Mouse (Mus musculus): ENCODE data around the gene Rhebl1.
A peak's percentile ranks its signal among the peaks of the same experiment; 100 is the strongest.

Rhebl1 gene

GRCm38 (mm10) chr15:98849165-98849564 is 45.2 kb downstream of the Rhebl1 start:
- no peak for DNase-seq

- no peak for DNase-seq
Measured at GRCm38 (mm10) chr15:98846140-98846539, 48.2 kb downstream of the Rhebl1 start.

- DNase-seq: no peak
Measured at GRCm38 (mm10) chr15:98845149-98845548, 49.2 kb downstream of the Rhebl1 start.

- no peak for DNase-seq
Measured at GRCm38 (mm10) chr15:98843595-98844223, 50.6 kb downstream of the Rhebl1 start.

- DNase-seq: peak; percentile 11
Measured at GRCm38 (mm10) chr15:98839671-98840585, 54.4 kb downstream of the Rhebl1 start.

GRCm38 (mm10) chr15:98839161-98839560 is 55.2 kb downstream of the Rhebl1 start:
- DNase-seq: no peak

GRCm38 (mm10) chr15:98837743-98838103 is 56.6 kb downstream of the Rhebl1 start:
- DNase-seq: no peak

GRCm38 (mm10) chr15:98837006-98837742 is 57.2 kb downstream of the Rhebl1 start:
- no peak for DNase-seq

- DNase-seq: no peak
Measured at GRCm38 (mm10) chr15:98835291-98835690, 59.0 kb downstream of the Rhebl1 start.

- DNase-seq: no peak
Measured at GRCm38 (mm10) chr15:98834059-98834458, 60.3 kb downstream of the Rhebl1 start.

- DNase-seq: no peak
Measured at GRCm38 (mm10) chr15:98833281-98833680, 61.1 kb downstream of the Rhebl1 start.

- peak; percentile 85 for DNase-seq
Measured at GRCm38 (mm10) chr15:98832161-98833058, 61.9 kb downstream of the Rhebl1 start.

GRCm38 (mm10) chr15:98831684-98832035 is 62.7 kb downstream of the Rhebl1 start:
- no peak for DNase-seq

GRCm38 (mm10) chr15:98830736-98831683 is 63.3 kb downstream of the Rhebl1 start, which contains the start of gene Prkag1:
TSS of gene Prkag1 (minus strand) at chr15:98831521.
- DNase-seq: peak; percentile 98

Measured in thymus, postnatal 4 days (tissue).